Mouse (Mus musculus): ENCODE results near the gene Nfix.

GRCm38 (mm10) chr8:84657680-84658079 lies 142.5 kb downstream of the Nfix start:
- TF ChIP-seq CTCF (IDR thresholded peaks at IDR 0.05; ENCODE audit: low read depth) (no peak), EP300 (IDR thresholded peaks at IDR 0.05; ENCODE audit: low read depth) (no peak)

All from liver, embryonic 14.5 days (tissue).